Mouse (Mus musculus): Measurements from ENCODE around the gene Abl2.
"Not testable (repeated sequence)": the region's sequence is repeated elsewhere in the genome, so short reads cannot be mapped to it uniquely, and the experiment has no call there.

The Abl2 gene

DNA sequence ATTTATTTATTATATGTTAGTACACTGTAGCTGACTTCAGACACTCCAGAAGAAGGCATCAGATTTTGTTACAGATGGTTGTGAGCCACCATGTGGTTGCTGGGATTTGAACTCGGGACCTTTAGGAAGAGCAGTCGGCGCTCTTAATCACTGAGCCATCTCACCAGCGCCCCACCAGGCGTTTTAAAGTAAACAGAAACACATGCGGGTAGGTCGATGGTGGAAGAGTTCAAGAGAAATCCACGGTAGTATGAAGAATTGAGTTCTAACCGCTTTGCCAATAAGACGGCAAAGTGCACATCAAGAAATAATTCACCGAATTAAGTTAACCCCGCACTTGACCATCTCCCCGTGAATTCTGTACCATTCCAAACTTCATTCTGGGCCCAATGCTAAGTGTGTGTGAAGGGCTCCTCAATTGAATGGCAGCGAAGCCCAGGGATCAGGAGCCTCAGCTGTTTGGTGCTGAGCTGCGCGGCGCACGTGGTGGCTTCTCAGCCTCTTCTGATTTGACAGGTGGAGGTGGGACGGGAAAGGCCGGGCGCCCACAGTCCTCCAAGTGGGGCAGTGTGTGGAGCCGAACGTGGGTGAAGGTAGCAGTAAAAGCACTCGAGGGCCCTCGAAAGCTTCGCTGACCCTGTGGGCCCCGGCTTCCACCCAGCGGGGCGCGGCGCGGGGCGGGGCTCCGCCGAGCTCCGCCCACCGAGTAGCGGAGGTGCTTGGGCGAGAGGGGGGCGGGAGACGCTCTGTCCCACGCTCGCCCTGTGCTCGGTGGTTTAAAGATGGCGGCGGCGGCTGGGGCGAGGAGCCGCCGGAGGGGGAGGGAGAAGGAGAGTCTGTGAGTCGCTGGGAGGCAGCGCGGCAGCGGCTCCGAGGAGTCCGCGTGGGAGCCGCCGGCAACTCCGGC, at the start of gene Abl2:
TSS of gene Abl2 (plus strand) at position 763 of the 907 bp plus-strand sequence.
- no peak for TF ChIP-seq GATA4 (IDR thresholded peaks at IDR 0.05; ENCODE audit: insufficient replicate concordance, low read length)

DNA sequence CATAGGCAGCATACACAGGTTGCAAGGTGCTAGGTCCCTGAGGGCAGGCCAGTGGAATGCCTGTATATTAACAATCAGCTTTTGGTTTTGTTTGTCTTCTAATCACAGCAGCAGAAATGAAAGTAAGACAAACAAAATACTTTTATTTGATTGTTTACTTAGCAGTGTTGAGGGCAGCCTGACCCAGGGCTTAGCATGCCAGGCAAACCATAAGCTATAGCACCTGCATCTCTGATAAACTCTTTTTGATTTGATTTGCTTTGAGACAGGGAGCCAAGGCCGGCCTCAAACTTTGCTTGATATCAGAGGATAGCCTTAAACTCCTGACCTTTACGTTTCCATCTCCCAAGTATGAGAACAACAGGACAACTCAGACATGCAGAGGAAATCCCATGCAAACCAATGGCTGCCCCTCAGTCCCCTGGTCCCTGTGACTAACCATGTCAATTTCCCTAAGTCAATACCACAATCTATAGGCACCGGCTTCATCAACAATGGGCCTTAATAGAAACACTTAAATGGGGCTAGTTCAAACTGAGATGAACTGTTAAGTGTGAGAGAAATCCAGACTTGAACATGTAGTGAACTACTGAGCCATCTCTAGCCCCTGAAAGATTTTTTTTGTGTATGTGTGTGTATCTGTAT, 38.3 kb upstream of the Abl2 start:
- TF ChIP-seq GATA4 (IDR thresholded peaks at IDR 0.05; ENCODE audit: insufficient replicate concordance, low read length): no peak

DNA sequence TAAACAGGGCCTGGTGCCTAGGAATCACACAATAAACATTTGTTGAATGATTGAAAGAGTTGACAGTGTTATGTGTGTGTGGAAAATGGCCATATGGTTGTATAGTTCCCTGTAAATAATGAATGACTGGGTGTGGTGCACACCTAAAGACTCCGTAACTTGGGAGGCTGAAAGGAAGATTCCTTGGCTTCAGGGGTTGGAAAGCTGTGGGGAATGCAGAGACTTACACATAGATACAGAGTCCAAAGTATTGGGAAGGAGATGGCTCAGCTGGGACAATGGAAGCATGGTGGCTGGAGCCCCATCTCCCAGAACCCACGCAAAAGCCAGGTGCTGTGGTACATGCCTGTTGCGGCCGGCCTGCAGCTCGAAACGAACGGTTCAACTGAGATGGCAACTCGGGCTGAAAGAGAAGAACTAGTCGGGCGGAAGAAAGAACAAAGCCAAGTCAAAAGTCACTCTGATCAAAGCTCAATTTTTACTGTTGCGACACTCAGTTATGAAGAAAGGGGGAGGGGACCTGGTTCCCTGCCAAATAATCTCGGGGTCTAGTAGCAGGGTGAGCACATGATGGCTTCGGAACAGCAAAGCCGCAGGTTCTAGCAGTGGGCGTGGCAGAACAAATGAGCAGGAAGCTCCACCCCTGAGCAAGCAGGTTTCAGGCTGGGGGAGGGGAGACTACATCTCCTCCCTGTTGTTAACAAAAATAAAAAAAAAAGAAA, 36.6 kb upstream of the Abl2 start:
- TF ChIP-seq GATA4 (IDR thresholded peaks at IDR 0.05; ENCODE audit: insufficient replicate concordance, low read length): no peak

DNA sequence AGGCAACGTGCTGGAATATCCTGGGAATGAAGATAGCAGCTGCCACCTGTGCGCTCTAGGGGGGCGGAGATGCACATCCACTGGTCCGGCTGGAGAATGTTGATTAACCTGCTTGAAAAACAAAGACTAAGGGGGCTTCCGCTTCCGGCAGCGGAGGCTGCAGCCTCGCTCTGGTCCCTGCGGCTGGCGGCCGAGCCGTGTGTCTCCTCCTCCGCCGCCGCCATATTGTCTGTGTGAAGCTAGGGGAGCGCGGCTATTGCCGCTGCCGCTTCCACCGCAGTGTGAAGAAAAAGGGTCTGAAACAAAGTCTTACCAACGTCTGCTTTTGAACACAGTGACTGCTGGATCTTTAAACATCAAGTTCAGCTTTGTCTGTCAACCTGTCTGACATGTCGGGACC, 34.7 kb upstream of the Abl2 start, which contains the start of gene Gm10031:
TSS of gene Gm10031 (plus strand) at position 171 of the 400 bp plus-strand sequence.
- TF ChIP-seq GATA4 (IDR thresholded peaks at IDR 0.05; ENCODE audit: insufficient replicate concordance, low read length): not testable (repeated sequence)

DNA sequence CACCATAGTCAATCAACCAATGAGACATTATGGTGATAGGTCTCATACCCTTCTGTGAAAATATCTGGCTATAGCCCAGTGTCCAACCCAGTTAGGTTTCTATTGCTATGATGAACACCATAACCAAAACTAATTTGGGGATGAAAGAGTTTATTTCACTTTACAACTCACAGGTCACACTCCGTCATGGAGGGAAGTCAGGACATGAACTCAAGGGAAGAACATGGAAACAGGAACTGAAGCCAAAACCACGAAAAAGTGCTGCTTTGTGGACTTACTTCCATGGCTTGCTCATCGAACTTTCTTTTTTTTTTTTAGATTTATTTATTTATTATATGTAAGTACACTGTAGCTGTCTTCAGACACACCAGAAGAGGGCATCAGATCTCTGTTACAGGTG, 25.1 kb upstream of the Abl2 start:
- no peak for TF ChIP-seq GATA4 (IDR thresholded peaks at IDR 0.05; ENCODE audit: insufficient replicate concordance, low read length)

DNA sequence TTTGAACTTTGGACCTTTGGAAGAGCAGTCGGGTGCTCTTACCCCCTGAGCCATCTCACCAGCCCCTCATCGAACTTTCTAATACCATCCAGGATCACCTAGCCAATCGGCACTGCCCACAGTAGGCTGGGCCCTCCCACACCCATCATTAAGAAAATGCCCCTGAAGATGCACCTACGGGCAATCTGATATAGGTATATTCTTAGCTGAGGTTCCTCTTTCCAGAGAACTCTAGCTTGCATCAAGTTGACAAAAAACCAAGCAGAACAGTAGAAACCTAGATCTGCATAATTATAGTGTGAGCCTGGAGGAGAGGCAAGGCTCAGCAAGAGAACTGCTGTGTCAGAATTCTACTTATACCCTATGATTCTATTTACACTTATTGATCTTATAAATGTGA, 24.7 kb upstream of the Abl2 start:
- TF ChIP-seq GATA4 (IDR thresholded peaks at IDR 0.05; ENCODE audit: insufficient replicate concordance, low read length): no peak

DNA sequence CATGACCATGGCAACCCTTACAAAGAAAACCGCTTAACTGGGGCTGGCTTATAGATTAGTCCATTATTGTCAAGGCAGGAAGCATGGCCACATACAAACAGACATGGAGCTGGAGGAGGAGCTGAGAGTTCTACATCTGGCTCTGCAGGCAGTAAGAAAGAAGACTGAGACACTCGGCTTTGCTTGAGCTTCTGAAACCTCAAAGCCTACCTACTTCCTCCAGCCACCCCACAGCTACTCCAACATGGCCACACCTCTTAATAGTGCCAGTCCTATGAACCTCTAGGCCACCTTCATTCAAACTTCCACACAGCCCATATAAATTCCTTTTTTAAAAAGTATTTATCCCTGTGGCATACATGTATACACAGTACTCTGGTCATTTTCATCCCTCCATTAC, 21.6 kb upstream of the Abl2 start:
- TF ChIP-seq GATA4 (IDR thresholded peaks at IDR 0.05; ENCODE audit: insufficient replicate concordance, low read length): no peak

DNA sequence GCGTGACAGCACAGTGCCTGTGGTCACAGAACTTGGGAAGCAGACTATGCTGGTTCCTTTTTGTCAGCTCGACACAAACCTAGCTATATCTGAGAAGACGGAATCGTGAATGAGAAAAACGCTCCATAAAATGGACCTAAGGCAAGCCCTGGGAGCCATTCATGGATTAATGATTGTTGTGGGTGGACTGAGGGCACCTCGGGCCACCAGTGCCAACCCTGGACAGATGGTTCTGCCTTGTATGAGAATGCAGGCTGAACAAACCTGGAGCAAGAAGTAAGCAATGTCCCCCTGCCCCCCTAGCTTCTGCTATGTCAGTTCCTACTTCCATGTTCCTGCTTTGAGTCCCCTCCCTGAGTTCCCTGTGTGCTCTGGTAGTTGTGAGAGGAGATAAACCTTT, 20.9 kb upstream of the Abl2 start:
- TF ChIP-seq GATA4 (IDR thresholded peaks at IDR 0.05; ENCODE audit: insufficient replicate concordance, low read length): no peak

DNA sequence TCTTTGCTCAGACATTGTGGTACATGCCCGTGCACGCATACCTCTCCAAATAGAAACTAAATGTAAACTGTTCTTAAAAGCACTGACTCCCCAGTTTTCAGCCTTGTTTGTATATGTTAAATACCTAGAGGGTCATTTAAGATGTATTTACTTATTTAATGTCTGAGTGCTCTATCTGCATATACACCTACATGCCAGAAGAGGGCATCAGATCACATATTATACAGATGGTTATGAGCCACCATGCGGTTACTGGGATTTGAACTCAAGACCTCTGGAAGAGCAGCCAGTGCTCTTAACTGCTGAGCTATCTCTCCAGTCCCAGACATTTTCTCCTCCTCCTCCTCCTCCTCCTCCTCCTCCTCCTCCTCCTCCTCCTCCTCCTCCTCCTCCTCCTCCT, 20.2 kb upstream of the Abl2 start:
- no peak for TF ChIP-seq GATA4 (IDR thresholded peaks at IDR 0.05; ENCODE audit: insufficient replicate concordance, low read length)

DNA sequence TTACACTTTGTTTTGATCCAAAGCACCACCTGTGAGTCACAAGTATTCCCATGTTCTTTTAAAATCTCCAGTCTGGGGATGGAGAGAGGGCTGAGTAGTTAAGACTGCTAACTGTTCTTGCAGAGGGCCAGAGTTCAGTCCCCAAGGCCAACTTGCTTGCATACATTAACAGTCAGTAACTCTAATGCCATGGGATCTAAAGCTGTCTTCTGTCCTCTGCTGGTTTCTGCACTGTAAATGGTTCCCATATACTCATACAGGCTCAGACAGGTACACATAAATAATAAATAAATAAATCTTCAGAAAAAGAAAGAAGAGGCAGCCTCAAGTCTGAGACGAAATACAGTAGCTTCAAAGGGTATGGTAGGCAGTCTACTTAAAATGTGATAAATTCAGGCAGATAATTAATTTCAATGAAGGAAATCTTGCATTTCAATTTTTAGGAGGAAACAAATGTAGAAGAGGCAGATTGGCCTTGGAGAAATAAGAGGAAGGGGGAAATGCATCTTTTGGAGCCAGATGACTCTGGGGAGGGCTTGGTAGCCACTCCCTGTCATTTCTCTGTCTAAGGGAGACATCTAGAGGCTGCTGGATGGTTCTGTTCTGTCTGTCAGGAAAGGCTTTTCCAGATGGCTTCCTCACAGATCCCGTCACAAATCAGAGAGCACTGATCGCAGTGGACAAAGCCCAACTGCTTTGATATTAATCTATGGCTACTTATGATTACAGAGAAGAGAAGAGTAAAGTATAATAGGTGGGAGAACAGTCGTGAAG, 18.6 kb upstream of the Abl2 start:
- no peak for TF ChIP-seq GATA4 (IDR thresholded peaks at IDR 0.05; ENCODE audit: insufficient replicate concordance, low read length)

DNA sequence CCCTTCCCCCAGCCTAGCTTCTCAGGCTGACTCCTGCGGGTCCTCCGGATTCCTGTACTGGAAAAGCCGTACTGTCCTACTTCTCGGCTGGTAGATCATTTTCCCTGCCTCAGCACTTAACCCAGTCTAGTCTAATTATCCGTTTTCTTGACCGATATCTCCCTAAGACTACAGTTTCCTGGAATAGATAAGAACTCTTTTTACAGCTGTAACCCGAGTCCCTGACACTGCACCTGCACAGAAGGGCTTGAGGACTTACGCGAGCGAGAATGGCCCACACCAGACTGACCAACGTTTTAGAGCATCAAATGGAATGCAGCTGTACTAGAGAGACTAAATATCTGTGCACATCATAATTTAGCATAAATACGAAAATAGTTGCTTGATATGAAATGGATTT, 14.6 kb upstream of the Abl2 start:
- TF ChIP-seq GATA4 (IDR thresholded peaks at IDR 0.05; ENCODE audit: insufficient replicate concordance, low read length): no peak

DNA sequence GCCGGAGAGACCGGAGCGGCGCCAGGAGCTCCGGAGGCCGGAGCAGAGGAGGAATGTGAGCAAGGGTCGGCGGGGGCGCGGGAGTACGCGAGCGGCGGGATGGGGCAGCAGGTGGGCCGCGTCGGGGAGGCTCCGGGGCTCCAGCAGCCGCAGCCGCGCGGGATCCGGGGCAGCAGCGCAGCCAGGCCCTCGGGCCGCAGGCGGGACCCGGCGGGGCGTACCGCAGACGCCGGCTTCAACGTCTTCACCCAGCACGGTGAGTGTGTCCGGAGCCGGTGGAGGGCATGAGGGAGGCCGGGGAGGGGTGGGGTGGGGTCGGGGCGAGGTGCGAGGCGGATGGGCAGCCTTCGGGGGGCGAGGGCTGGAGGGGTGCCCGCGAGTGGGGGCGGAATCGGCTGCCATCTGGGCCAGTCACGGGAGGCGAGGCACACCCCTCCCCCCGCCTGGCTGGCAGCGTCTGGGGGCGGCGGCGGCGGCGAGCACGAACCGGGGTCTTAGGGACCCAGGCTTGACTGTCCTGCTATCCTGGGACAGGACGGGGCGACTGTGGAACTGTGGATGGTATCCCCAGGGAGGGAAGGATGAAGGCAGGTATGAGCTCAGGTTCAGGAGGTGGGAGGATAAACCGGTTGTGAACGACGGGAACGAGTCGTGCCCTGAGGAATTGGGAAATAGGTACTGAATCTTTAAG, 509 bp downstream of the Abl2 start:
- no peak for TF ChIP-seq GATA4 (IDR thresholded peaks at IDR 0.05; ENCODE audit: insufficient replicate concordance, low read length)

DNA sequence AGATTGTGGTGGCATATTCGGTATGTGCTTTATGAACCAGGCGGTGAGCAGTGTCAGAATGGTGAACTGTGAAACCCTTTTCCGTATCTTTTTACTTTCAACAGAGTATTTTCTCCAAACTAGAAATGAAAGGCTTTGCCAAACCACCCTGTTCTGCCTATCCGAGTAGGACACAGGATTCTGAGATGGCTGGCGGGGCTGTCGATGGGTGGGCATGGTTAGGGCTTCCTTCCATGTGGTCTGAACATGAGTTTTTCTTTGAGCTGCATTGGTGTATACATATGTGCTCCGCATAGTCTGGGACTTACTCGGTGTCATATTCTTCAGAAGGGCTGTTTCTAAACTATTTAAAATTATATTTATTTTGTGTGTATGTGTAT, 1.0 kb downstream of the Abl2 start:
- TF ChIP-seq GATA4 (IDR thresholded peaks at IDR 0.05; ENCODE audit: insufficient replicate concordance, low read length): no peak

DNA sequence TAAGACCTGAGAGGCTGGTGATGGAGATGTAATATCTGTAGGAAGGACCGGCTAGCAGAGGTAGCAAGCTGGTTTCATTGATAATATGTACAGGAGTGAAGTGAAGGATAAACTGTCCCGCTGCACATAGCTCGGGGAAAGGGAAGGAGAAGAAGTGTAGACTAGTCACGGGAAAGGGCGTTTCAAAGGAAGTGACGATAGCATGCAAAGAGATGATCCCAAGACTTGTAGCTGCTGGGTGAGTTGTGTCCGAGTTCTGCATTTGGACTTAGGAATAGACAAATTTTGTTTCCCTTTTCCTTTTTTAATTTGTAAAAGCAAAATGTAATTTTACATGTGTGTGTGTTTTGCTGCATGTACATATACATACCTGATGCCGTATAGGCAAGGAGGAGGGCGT, 1.9 kb downstream of the Abl2 start:
- no peak for TF ChIP-seq GATA4 (IDR thresholded peaks at IDR 0.05; ENCODE audit: insufficient replicate concordance, low read length)
